Mouse (Mus musculus) adrenal gland, postnatal 36 days (tissue): ENCODE results near the gene Inka1. TPM values are rescaled to one million over a fixed set of nuclear protein-coding genes. Genes with fewer than 3 reads are reported as not detected.
"Not testable (repeated sequence)": the region's sequence is repeated elsewhere in the genome, so short reads cannot be mapped to it uniquely, and the experiment has no call there.

ENCODE experiments used
- DNase-seq, 2 experiments: peaks; one replicate each; pipeline ENCODE4 v3.0.0; 2021; ENCODE audit warnings: mixed read lengths in 1 of 2
- long read RNA-seq, 2 experiments: library from polyadenylated mRNA; stranded (forward); transcript quantifications; one replicate each; pipeline ENCODE4 v2.0.0; 2021; ENCODE audit warnings: borderline sequencing depth in 2 of 2
- total RNA-seq, 2 experiments: library from RNA; stranded (reverse); gene quantifications; 2 replicates each; pipeline ENCODE4 v1.2.3; 2021

Inka1 gene
- total RNA-seq, result 1 to 10 TPM; 4.0 to 5.7 TPM
- long read RNA-seq, experiment 1, partial matches to known transcripts, result 0 of 3 reads
- long read RNA-seq, experiment 1, other reads (novel, unspliced or antisense), result 0 of 3 reads
- long read RNA-seq, experiment 2, partial matches to known transcripts, result 0 of 4 reads
- long read RNA-seq, experiment 2, other reads (novel, unspliced or antisense), result 0 of 4 reads

DNA sequence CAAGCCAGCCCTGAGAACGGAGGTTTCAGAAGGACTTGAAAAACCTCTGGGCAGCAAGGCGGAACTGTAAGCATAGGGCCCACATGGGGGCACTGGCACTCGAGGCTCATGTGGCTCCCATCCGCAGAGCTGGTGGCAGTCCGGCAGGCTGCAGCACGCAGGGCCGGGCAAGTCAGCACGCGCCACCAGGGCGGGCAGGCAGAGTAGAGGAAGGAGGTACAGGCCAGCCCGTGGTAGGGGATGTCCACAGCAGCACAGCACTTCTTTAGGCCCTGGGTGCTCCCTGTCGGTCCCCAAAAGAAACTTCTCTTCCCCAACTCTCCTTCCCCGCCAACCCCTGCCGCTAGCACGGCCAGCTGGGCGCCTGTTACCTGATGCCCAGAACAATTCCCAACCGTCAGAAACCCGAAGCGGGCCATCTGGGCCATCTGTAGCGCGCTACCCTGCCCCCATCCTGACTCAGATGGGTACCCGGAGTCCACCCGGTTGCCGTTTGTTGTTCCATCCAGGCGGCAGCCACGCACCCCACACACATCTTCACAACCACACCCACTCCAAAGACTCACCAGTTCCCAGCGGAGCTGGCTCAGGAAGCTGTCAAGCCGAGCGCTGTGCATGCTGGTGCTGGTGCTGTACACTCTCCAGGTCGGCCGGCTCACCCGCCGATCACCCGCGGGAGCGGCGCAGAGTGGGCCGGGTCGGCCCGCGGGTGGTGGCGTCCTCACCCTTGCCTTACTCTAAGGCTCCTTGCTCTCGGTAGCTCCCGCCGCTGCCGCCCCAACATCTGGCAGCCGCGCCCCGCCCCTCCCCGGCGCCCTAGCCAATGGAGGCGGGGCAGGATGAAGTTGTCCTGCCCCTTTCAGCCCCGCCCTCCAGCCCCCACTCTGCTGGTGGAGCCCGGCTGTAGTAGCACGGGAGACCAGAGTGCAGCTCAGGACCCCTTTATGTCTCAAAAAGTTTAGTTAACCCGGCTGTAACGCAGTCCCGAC lies at the start of gene Inka1:
Gene Inka1, minus strand, starts transcription at position 749 of the 989 bp plus-strand sequence.
- DNase-seq, result peak; percentile 92 to 97

GRCm38 (mm10) chr9:108032126-108032525 lies 46.4 kb upstream of the Inka1 start:
- no peak for DNase-seq

- DNase-seq, result no peak
These were observed 42.2 kb upstream of the Inka1 start for GRCm38 (mm10) chr9:108027867-108028266.

- DNase-seq, result no peak
These were observed 40.9 kb upstream of the Inka1 start for GRCm38 (mm10) chr9:108026584-108026983.

GRCm38 (mm10) chr9:108023216-108023615 lies 37.5 kb upstream of the Inka1 start:
- DNase-seq, result no peak

DNA sequence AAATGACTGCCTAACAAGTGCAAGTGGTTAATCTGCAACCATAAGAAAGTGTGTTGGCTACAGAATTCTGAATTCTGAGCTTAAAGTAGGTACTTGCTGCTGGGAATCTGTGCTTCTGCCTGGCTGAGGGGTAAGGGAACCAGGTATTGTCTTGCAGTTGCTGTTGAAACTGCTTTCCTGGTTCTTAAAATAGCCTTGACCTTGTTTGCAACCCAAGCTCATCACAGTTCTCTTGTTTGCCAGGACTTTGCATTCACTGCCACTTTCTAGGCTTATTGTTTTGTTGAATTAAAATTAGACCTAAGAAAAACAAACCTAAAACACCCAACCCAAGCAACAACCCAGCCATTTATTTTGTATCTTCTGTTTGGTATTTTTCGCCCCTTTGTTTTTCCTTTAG lies 35.1 kb upstream of the Inka1 start:
- peak in 1 of 2 experiments; percentile 7 for DNase-seq

GRCm38 (mm10) chr9:108017127-108017526 lies 31.4 kb upstream of the Inka1 start:
- no peak for DNase-seq

DNA sequence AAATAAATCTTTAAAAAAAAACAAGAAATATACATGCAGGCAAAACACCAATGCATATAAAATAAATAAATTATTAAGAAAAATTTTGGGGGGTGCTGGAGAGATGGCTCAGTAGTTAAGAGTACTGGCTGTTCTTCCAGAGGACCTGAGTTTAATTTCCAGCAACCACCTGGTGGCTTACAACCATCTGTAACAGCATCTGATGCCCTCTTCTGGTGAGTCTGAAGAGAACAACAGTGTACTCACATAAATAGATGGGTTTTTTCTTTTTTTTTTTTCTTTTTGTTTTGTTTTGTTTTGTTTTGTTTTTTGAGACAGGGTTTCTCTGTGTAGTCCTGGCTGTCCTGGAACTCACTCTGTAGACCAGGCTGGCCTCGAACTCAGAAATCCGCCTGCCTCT lies 27.9 kb upstream of the Inka1 start:
- DNase-seq, result not testable (repeated sequence)

DNA sequence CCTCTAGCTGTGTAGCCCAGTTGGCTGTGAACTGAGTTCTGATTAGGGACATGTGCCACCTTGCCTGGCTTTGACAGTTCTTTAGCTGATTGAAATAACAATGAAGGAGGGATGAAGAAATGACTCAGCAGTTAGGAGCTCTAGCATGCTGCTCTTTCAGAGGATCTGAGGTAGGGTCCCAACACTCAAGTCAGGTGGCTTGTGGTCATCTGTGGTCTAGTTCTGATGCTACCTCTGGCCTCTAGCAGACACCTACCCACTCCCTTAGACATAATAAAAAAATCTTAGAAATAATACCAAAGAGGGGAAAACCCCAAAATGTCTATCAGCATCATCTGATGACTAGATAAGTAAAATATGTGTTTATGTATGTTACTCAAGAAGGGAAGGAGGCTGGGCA lies 24.7 kb upstream of the Inka1 start:
- DNase-seq, result no peak

GRCm38 (mm10) chr9:108008041-108008440 lies 22.4 kb upstream of the Inka1 start:
- no peak for DNase-seq

DNA sequence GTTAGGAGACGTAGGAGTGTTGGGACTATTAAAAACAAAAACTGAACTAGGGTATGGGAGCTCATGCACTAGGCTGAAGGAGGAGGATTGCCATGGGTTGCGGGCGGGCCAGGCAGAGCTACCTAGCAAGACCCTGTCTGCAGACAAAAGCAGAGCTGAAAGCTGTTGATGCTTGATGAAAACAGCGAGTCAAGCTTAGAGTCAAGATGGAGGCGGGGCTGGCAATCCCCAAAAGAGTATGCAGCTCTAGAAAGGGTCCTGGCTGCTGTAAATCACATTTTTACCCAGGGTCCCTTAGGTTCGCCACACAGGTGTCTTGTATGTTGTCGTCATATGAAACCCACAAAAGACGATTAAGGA lies 17.8 kb upstream of the Inka1 start:
- DNase-seq, result peak in 1 of 2 experiments; percentile 20

GRCm38 (mm10) chr9:108002778-108003530 lies 17.3 kb upstream of the Inka1 start:
- DNase-seq, result no peak

GRCm38 (mm10) chr9:108001922-108002770 lies 16.5 kb upstream of the Inka1 start, which contains the start of gene Ip6k1:
Gene Ip6k1, plus strand, starts transcription at chr9:108002501.
- DNase-seq, result peak; percentile 100

- no peak for DNase-seq
These were observed 10.4 kb upstream of the Inka1 start, which contains the start of gene Gm20662 for GRCm38 (mm10) chr9:107996049-107996448. Gene Gm20662, plus strand, starts transcription at chr9:107996349.

DNA sequence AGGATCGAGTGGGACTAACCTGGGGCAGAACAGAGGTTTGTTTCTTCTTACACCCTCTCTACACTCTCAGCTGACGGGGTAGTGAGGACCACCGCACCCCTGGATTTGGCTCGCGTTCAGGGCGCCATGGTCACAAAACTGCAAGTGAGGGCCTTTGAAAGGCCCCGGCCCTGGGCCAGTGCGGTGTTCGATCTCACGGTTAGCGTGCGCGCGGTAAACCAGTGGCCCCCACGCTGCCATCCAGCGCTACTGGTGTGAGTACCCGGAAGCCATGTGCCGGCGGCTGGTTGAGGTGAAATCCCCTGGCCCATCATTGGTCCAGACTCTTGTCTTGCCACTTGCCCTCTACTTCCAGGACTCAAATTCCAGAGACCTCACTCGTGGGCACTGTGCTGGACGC lies 9.8 kb upstream of the Inka1 start:
- no peak for DNase-seq

- no peak for DNase-seq
These were observed 8.8 kb upstream of the Inka1 start for GRCm38 (mm10) chr9:107994464-107994863.

DNA sequence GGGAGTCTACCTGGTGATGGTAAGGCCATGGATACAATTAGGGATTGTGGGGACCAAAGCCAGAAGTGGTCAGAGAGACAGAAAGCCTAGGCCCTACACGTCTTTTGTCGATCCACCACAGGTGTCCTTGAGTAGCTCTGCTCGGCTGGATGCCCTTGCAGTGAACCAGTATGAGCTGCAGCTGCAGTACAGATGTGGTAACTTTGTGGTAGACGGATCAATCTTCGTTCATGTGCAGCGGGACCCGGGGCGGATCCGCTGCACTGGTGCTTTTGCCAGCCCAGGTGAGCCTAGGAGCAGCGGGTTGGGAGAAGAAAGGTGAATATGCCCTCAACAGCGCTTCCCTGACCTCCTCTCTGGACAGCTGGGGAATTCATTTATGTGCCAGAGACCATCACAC lies 7.3 kb upstream of the Inka1 start:
- no peak for DNase-seq

DNA sequence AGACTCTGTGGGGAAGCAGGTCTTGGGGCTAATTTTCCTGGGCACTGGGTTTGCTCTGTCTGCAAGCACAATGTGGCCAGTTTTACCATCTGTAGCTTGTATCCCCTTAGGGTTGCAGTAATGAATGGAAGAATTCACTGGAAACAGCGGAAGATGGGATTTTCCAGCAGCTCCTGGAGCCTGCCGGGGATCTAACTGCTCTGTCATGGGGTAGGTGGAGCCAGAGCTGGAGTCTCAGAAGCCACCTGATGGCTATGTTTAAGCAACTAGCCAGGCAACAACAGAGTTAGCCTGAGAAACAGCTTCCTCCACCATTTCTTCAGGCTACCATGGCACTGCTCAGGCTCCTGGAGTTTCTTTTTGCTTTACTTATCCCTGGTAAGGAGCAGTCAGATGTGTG lies 6.5 kb upstream of the Inka1 start, which contains the start of gene Cdhr4:
Gene Cdhr4, plus strand, starts transcription at position 301 of the 400 bp plus-strand sequence.
- no peak for DNase-seq

DNA sequence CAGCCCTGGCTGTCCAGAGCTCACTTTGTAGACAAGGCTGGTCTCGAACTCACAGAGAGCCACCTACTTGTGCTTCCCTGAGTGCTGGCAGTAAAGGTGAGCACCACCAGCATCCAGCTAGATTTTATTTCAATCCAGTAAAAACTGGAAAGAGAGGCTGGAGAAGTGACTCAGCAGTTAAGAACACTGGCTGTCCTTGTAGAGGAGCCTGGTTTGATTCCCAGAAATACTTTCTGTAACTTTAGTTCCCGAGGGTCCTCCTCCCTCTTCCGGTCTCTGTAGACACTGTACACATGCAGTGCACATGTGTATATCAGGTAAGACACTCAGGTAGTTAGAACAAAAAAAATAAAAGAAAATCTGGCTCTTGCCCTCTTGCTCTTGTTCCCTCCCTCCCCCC lies 2.3 kb upstream of the Inka1 start:
- DNase-seq, result no peak

GRCm38 (mm10) chr9:107986376-107986775 lies 697 bp upstream of the Inka1 start:
- peak; percentile 87 to 92 for DNase-seq

GRCm38 (mm10) chr9:107984754-107985055 lies 974 bp downstream of the Inka1 start:
- DNase-seq, result no peak
